Mouse (Mus musculus): ENCODE measurements at regions not wholly inside any gene's neighbourhood (a gene's known extent, or its start where the extent isn't known, plus 50 kb on each side); places are given as distances from the start of the nearest gene placed in this dataset.
"Not testable (repeated sequence)": the region's sequence is repeated elsewhere in the genome, so short reads cannot be mapped to it uniquely, and the experiment has no call there.

DNA sequence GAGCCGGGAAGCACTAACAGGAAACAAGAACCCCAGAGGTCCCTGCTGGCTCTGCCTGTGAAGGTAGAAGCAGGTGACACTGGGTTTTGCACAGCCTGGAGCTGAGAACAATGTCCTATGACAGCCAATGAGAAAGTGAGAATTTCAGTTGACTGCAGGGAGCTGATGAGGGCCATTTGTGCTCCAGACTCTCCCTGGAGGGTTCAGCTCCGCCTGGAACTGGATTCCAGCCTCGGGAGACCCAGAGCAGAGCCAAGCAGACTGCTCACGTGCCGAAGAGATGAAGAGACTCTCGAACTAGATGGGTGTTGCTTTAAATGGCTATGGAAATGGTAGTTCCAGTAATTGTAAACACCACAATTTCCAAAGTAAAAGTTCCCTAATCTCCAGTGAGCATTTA lies 93.5 kb downstream of the Cand1 start:
- ATAC-seq (ENCODE audit: poor library complexity, severe bottlenecking): no peak

DNA sequence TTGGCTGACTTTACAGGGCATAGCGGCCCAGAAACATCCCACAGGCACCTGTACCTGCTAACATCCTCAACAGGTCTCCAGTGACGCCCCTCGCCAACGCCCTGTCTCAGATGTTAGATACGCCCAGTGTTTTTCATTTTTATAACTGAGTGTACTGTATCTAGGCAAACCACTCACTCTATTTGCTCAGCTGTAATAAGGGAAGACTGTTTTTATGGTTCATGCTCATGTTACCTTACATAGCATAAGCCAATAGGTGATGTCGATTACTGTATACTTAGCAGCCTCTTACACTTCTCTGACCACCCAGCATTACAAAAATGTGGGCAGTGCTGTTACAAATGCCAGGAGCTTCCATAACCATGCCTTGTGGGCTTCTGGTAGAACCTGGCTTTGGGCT lies 97.0 kb downstream of the Cand1 start:
- no peak for ATAC-seq (ENCODE audit: poor library complexity, severe bottlenecking)

DNA sequence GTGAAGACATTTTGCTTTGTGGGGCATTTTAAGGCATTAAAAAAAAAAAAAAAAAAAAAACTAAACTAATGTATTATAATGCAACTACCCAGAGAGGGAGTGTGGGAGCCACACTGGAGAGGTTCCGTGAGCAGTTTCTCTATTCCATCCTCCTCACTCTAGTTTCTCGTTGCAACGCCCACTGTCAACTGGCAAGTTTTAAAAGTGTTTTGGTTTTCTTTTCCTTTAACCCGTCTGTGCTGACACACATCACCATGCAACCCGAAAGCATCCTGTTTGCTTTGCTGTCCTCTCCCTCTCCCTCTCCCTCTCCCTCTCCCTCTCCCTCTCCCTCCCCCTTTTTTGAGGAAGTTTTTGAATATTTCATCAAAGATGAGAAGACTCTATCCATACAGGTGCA lies 97.5 kb downstream of the Cand1 start:
- ATAC-seq (ENCODE audit: poor library complexity, severe bottlenecking): no peak

DNA sequence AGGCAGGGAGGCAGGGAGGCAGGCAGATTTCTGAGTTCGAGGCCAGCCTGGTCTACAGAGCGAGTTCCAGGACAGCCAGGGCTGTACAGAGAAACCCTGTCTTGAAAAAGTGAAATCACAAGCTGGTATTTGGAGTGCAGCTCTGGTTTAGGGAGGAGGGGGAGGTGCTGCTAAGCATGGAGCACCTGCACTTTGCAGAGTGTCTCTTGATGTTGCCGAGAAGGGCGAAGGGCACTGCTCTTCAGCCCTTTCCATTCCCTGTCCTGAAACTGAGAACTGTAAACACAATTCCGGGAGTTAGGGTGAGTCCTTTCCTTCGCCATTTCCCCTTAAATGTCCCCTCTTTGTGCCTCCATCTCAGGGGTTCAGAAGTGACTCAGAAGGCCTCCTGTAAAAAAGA lies 101.6 kb downstream of the Cand1 start:
- no peak for ATAC-seq (ENCODE audit: poor library complexity, severe bottlenecking)

DNA sequence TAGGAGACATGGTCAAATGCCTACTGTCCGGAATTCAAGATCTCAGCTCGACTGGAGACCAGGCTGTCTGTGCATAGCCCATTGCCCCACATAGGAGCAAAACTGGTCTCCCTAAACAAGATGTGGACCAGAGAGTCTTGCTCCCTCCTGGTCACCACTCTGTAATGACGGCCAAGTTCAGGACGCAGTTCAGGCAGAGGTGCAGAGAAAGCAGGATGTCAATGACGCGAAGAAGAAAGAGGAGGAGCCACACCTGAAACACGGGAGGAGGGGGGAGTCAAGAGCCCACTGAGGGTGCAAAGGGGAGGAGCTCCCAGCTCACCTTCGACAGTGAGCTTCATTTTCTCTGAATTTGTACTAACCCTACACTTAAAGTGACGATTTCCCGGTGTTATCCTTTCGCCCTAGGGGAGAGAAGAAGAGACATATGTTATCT lies 104.3 kb downstream of the Cand1 start:
- ATAC-seq (ENCODE audit: poor library complexity, severe bottlenecking): no peak

DNA sequence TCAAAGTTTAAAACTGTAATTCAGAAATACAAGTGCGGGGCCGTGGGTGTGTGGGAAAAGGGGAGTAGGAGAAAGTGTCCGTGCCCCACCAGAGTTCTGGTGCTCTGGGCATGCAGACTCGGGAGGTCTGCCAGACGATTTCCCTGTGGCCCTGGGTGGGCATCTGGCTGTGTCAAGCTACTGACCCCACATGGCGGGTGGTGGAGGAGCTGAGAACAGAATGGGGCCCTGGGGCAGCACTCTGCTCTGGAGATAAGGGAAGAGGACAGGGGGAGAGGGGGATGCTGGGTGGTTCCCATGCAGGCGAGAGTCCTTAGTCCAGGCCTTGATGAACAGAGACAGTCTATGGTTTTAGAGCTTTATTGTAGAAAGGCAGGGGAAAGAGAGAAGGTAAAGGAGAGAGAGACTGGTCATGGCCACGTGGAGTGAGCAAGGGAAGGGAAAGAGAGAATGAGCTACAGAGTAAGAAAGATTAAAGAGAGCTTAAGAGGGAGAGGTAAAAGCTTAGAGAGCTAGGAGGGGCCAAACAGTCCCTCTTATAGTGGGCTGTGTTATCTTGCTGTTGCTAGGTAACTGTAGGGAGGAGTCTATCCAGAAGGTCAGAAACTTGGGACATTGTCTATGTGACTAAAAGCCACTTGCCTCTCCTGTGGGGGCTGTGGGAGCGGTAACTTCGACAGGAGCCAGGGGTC lies 104.9 kb downstream of the Cand1 start:
- no peak for ATAC-seq (ENCODE audit: poor library complexity, severe bottlenecking)

DNA sequence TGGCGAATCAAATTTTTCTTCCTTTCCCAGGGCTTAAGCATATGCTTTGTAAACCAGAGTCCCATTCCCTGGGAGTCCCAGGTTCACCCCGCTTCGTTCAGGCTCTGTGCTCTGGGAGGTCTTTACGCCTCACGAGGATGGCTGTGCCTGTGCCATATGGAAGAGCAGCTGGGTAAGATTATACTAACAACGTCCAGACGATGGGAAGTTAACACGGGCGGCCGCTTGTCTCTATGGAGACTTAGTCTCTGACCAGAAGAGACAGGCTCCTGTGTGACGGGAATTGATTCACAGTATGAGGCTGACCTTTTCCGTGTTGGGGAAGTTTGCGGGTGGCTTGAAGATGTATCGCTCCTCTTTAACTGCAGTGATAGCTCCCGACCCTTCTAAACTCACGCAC lies 107.9 kb downstream of the Cand1 start:
- ATAC-seq (ENCODE audit: poor library complexity, severe bottlenecking): no peak

DNA sequence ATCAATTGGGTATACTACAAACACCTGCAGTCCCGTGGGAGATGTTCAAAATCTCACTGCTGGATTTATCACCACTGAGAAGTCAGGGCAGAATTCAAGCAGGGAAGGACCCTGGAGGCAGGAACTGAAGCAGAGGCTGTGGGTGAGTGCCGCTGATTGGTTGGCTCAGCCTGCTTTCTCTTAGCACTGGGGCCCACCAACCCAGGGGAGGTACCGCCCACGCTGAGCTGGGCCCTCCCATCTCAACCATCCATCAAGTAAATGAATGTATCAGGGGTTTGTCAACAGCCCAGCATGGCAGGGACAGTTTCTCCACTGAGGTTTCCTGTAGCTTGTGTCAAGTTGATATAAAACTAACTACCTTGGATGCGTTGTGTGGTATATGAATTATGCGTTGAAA lies 109.2 kb downstream of the Cand1 start:
- no peak for ATAC-seq (ENCODE audit: poor library complexity, severe bottlenecking)

DNA sequence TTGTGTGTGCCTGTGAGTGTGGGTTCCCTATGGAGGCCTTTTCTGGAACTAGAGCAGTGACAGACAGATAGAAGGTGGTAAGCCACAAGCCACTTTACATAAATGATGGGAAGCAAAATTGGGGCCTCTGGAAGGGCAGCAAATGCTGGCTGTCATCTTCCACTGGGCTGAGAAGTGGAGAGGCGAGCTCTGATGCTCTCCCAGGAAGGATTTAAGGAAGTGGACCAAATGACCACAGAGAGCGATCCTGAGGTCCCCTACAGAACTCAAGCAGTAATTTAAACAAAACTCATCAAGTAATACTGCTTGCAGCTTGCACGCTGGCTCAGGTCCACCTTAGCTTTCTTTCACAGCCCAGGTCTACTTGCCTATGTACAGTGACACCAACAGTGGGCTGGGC lies 111.8 kb downstream of the Cand1 start:
- peak; percentile 56 for ATAC-seq (ENCODE audit: poor library complexity, severe bottlenecking)

DNA sequence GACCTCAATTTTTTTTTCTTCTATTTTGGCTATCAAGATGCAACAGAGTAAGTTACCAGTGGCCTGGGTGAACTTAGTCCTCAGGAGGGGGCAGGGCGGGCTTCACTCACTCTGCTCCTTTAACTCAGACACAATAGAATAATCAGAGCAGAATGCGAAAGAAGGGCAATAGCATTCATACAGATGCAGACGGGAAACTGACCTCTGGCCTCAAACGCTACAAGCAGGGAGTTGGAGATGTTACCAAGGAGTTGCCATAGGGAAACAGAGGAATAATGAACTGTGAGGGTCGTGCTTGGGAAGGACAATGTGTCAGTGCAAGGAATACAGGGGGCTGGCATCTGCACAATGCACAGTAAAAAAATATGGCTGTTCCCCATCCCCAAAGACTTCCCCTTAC lies 116.3 kb downstream of the Cand1 start:
- ATAC-seq (ENCODE audit: poor library complexity, severe bottlenecking): no peak

DNA sequence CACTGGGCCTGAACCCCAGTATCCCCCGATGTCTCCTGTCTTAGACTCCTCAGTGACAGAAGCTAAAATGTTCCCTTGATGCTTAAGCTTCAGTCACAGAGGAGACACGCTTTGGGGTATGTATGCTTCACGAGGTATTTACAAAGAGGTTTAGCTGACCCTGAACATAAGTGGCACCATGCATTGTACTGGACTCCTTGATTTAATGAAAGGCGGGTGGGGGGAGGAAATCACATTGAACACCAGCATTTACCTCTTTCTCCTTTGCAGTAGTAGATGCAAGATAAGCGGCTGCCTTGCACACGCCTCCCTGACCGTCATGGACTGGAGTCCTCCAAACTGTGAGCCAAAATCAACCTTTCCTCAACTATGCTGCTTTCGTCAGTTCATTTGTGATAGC lies 117.5 kb downstream of the Cand1 start:
- ATAC-seq (ENCODE audit: poor library complexity, severe bottlenecking): no peak

DNA sequence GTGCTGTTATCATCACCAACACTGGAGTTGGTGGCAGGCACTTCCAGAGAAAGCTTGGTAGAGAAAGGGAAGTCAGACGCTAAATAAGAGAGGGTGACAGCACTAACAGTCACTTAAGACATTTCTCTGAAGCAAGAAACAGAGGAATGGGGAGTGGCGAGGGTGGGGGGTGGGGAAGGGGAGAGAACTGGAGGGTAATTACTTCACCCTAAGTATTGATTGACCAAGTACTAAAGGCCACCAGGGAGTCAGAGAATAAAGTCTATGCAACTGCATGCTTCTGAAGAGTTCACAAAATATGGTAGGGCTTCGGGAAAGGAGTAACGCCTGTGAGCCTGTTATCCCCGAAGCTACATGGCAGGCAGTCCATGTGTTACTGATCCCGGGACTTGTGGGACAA lies 118.3 kb downstream of the Cand1 start:
- ATAC-seq (ENCODE audit: poor library complexity, severe bottlenecking): no peak

DNA sequence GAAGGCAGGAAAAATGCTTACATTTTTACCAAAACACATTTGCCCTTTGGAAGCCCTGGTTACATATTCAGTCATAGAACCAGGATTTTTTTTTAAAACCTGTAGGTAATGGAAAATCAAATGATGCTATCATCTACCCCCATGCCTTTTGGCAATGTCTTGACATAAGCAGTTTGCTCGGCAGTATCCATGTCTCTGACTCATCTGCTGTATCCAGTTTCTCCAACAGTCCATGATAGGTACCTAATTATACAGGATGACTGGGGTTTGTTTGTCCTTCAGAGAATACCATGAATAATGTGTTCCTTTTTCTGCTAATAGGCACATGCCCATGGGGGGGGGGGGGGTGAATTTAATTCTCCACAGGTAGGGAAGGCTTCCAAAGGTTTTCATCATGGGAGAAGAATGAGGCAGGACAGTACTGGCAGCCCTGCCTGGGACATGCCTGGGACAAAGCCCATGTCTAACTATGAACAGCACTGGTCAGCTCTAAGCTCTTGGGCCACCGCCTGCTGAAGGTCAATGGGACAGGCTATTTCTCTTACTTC lies 122.9 kb downstream of the Cand1 start:
- no peak for ATAC-seq (ENCODE audit: poor library complexity, severe bottlenecking)

DNA sequence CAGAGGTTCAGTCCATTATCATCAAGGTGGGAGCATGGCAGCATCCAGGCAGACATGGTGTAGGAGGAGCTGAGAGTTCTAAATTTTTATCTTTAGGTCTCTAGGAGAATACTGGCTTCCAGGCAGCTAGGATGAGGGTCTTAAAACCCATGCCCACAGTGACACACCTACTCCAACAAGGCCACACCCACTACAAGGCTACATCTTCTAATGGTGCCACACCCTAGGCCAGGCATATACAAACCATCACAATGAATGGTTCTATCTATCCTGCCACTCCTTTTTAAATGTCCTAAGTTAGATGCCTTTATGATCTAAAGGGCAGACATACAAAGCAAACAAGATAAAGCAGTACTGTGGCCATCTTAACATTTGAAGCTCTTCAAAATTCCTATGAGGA lies 124.7 kb downstream of the Cand1 start:
- ATAC-seq (ENCODE audit: poor library complexity, severe bottlenecking): not testable (repeated sequence)

DNA sequence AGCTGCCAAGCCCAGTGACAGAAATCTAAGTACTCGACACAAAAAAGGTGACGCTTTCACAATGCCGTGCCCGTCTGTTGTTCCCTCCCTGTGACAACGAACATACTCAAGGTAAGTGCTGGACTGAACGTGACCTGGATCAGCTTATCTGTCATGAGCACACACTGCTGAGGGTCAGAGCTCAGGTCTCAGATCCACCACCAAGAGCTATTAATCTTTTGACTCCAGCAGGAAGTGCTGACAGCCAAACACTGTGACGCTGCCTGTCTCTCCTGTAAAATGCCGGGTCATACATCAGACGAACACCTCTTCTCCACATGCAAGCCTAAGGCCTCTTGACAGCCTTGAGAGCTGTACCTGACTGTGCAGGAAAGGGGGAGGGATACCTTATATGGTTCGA lies 125.2 kb downstream of the Cand1 start:
- ATAC-seq (ENCODE audit: poor library complexity, severe bottlenecking): no peak

DNA sequence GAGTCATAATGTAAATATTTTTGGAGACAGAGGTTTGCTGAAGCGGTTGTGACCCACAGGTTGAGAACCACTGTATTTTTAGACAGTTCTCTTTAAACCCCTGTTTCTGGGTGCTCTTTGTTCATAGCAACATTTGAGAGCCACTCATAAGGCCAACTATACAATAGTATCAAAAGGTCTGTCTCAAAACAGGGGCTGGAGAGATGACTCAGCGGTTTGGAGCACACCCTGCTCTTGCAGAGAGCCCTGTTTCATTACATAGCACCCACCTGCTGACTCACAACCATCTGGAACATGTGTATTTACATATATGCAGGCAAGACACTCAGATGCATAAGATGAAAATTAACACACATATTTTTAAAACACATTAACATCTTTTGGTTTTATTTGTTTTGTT lies 128.0 kb downstream of the Cand1 start:
- no peak for ATAC-seq (ENCODE audit: poor library complexity, severe bottlenecking)

DNA sequence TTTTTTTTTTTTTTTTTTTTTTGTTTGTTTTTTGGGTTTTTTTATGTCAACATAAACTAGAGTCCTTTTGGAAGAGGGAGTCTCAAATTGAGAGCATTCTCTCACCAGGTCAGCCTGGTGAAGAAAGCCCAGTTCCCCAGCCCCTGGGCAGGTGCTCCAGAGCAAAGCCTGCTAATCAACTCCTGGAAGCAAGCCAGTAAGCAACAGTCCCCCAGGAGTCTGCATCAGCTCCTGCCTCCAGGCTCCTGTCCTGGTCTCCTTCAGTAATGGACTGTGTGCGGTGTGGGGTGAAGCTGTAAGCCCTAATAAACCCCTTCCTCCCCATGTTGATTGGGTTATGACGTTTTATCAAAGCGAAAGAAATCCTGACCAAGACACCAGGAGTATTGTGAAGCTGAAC lies 128.4 kb downstream of the Cand1 start:
- no peak for ATAC-seq (ENCODE audit: poor library complexity, severe bottlenecking)

DNA sequence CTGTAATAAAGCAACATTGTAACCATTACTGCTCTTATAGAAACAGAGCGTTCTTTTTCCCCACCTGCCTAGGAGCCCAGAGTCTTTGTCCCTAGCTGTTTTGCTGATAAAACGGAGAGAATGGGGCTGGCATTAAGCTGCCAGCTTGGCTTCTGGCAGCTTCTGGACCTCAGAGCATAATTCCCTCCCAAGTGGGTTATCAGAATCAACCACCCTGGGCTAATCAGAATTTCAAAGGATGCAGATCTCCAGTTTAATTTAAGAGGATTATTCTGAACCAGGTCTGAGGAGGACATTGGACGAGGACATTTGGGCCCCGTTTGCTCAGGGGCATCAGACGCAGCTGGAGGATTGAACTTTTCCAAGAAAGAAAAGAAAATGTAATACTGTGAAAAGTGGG lies 129.2 kb downstream of the Cand1 start:
- ATAC-seq (ENCODE audit: poor library complexity, severe bottlenecking): no peak

DNA sequence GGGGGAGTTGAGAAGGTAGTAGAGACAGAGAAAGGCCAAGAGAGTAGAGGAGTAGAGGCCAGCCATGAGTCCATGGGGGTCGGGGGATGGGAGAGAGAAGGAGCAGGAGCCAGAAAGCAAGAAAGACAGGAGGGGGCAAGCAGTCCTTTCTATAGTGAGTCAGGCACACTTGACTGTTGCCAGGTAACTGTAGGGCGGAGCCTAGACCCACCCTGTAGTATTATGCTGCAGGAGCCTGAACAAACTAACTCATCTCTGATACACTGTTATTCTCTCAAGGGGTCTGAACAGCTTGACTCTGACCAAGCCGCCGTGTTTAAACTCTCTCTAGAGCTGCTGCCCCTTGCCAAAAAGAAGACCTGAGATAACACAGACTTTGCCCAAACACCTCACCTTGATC lies 130.6 kb downstream of the Cand1 start:
- no peak for ATAC-seq (ENCODE audit: poor library complexity, severe bottlenecking)

DNA sequence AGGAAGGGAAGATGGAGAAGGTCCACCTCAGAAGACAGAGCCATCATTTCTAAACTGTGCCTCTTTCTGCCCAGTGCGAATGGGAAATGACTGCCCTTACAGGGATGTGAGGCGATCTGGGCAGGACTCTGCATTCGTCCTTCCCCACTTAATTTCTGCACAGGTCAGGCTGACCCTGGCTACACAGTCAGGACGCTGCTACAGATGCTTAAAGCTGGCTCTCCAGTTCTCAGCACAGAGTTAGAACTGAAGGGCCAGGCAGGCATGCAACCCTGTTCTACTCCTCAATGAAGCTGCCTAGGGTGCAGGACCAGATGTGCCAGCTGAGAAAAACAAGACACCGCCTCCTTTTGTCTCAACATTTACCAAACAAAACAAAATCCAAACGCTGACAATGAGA lies 132.1 kb downstream of the Cand1 start:
- ATAC-seq (ENCODE audit: poor library complexity, severe bottlenecking): no peak

DNA sequence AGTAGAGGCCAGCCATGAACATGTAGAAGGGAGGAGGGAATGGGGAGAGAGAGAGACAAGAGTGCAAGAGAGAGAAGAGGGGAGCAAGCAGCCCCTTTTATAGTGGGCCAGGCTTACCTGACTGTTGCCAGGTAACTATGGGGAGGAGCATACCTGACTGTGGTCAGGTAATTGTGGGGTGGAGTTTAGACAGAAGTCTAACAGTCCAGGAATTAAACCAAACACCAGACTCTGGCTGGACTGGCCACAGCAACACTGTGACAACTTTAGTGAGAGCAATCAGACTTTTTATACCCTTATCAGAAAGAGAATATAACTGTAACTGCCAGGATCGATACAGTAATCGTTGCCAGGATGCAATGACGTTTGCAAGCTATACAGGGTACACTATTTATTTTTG lies 133.8 kb downstream of the Cand1 start:
- no peak for ATAC-seq (ENCODE audit: poor library complexity, severe bottlenecking)

DNA sequence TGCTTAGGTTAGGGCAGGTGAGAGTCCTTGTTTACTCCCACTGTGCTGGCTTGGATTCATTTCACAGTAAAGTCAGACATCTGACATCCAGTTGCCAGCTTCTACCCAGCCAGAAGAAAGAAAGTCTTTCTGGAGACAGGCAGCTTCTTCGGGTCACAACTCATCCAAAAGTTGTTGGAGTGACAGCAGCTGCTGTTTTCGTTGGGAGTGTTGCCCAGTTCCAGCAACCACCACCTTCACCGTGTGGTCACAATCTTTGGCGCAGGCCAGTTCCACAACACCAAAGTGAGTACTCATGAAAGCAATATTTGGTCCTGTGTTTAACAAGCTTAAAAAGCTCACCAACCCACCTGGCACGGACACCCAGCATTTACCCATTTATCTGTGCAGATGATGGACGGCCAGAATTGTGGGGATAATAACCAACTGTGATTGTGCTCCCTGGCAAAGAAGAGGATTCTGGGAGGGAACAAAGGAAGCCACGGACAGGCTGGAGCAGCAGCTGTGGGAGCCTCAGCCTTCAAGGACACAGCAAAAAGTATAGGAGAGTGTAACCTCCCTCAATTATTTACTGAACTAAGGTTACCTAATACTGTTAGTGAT lies 134.5 kb downstream of the Cand1 start:
- ATAC-seq (ENCODE audit: poor library complexity, severe bottlenecking): no peak

DNA sequence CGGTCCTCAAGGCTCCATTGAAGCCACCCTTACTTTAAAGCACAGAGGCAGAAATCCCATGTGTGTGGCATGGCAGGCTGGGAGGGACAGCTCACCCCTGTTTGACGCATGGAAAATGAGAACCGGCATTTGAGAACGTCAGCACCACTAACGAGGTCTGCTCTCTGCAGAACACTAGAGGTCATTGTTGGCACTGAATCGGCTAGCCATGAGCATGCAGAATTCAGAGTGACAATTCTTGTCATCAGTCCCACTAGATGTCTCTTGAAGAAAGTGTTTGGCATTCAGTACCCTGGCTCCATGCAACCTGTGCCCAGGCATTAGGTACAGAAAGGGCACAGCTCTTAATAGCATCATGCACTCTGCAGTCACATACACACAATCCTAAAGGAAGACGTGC lies 139.3 kb downstream of the Cand1 start:
- 0 out of 2 replicates have a peak, but pooled peaks have one; percentile 33 for ATAC-seq (ENCODE audit: poor library complexity, severe bottlenecking)

Data from megakaryocyte, adult 5-6 weeks (primary cell).